Mouse (Mus musculus) left cerebral cortex, adult 2 months (tissue): ENCODE data around the gene Spata48. TPM values are rescaled to one million over a fixed set of nuclear protein-coding genes. Genes with fewer than 3 reads are reported as not detected.

Experiments used
- DNase-seq, 2 experiments: peaks; one replicate each; pipeline ENCODE4 v3.0.0; 2021 to 2022; ENCODE audit warnings: low spot score in 2 of 2, mixed read lengths in 1 of 2; ENCODE audit errors: extremely low spot score in 1 of 2
- H3K27ac ChIP-seq: fragments of 200-600 bp; 2 replicates; pipeline ENCODE4 v1.8.1; 2022
- H3K4me3 ChIP-seq: fragments of 200-600 bp; 2 replicates; pipeline ENCODE4 v1.8.1; 2022
- CTCF ChIP-seq: fragments of 200-600 bp; IDR thresholded peaks from 2 replicates; pipeline ENCODE4 v1.8.1; 2022; ENCODE audit warnings: antibody characterized with exemption, mild to moderate bottlenecking, moderate library complexity
- intact Hi-C: fragments of 180-260 bp; cut with DNase I; formaldehyde crosslinking; loops from one replicate; pipeline ENCODE4 v1.15.1; 2025
- total RNA-seq, 2 experiments: library from RNA; stranded (reverse); gene quantifications; 2 replicates each; pipeline ENCODE4 v1.2.3; 2021

The Spata48 gene
- total RNA-seq, 2 experiments from 2014 or later = 1.7 TPM; not detected in 1

GRCm38 (mm10) chr11:11512056-11512455 lies 50.2 kb downstream of the Spata48 start:
- TF ChIP-seq CTCF = no peak
- no peak overlapping the region for H3K27ac ChIP-seq
- H3K4me3 ChIP-seq = no peak overlapping the region
- DNase-seq = no peak
- intact Hi-C loops = no loop called here

- H3K4me3 ChIP-seq = no peak overlapping the region
- intact Hi-C loops = no loop called here
- TF ChIP-seq CTCF = no peak
- H3K27ac ChIP-seq = no peak overlapping the region
- no peak for DNase-seq
Observed at GRCm38 (mm10) chr11:11513008-11513799, 51.3 kb downstream of the Spata48 start.

GRCm38 (mm10) chr11:11514920-11515319 lies 53.0 kb downstream of the Spata48 start:
- no peak for DNase-seq
- intact Hi-C loops = no loop called here
- TF ChIP-seq CTCF = no peak
- no peak overlapping the region for H3K4me3 ChIP-seq
- H3K27ac ChIP-seq = no peak overlapping the region

- no peak overlapping the region for H3K4me3 ChIP-seq
- H3K27ac ChIP-seq = no peak overlapping the region
- no peak for DNase-seq
- intact Hi-C loops = no loop called here
- no peak for TF ChIP-seq CTCF
Observed at GRCm38 (mm10) chr11:11517781-11518435, 56.0 kb downstream of the Spata48 start.

- H3K27ac ChIP-seq = no peak overlapping the region
- TF ChIP-seq CTCF = no peak
- no peak overlapping the region for H3K4me3 ChIP-seq
- intact Hi-C loops = no loop called here
- DNase-seq = no peak
Observed at GRCm38 (mm10) chr11:11519255-11520243, 57.7 kb downstream of the Spata48 start.

GRCm38 (mm10) chr11:11521908-11522441 lies 60.1 kb downstream of the Spata48 start:
- no peak overlapping the region for H3K27ac ChIP-seq
- intact Hi-C loops = no loop called here
- no peak for TF ChIP-seq CTCF

GRCm38 (mm10) chr11:11528760-11529159 lies 66.9 kb downstream of the Spata48 start:
- DNase-seq = no peak
- no peak overlapping the region for H3K4me3 ChIP-seq
- intact Hi-C loops = no loop called here
- no peak overlapping the region for H3K27ac ChIP-seq
- TF ChIP-seq CTCF = no peak

More at GRCm38 (mm10) chr11:11521908-11522441, 60.1 kb downstream of the Spata48 start:
- H3K4me3 ChIP-seq = no peak overlapping the region
- no peak for DNase-seq

- Histone ChIP-seq H3K27ac (no peak overlapping the region), H3K4me3 (no peak overlapping the region)
- intact Hi-C loops = no loop called here
- no peak for TF ChIP-seq CTCF
- no peak for DNase-seq
Observed at GRCm38 (mm10) chr11:11529165-11529564, 67.3 kb downstream of the Spata48 start.

- intact Hi-C loops = no loop called here
- Histone ChIP-seq H3K27ac (no peak overlapping the region), H3K4me3 (no peak overlapping the region)
- TF ChIP-seq CTCF = no peak
- no peak for DNase-seq
Observed at GRCm38 (mm10) chr11:11530126-11530525, 68.2 kb downstream of the Spata48 start.

- no peak for DNase-seq
- TF ChIP-seq CTCF = no peak
- no peak overlapping the region for H3K4me3 ChIP-seq
- no peak overlapping the region for H3K27ac ChIP-seq
- intact Hi-C loops = no loop called here
Observed at GRCm38 (mm10) chr11:11536295-11536694, 74.4 kb downstream of the Spata48 start.

GRCm38 (mm10) chr11:11545948-11546347 lies 84.1 kb downstream of the Spata48 start:
- TF ChIP-seq CTCF = no peak
- Histone ChIP-seq H3K27ac (no peak overlapping the region), H3K4me3 (no peak overlapping the region)
- DNase-seq = no peak
- intact Hi-C loops = no loop called here
